ENCODE assay signal across 29 mouse cellular contexts in the genomic region with DNA sequence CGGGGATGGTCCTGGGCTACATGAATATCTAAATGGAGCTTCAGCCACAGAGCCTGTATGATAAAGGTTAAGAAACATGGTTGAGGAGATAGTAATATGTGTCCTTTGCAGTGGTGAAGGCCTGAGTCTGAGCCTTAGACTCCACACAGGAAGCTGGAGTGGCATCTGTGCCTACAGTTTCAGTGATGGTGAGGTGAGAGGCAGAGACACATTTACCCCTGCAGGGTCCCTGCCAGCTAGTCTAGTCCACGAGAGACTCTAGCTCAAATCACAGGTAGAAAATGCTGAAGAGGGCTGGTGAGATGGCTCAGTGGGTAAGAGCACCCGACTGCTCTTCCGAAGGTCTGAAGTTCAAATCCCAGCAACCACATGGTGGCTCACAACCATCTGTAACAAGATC. TPM values are rescaled to one million over a fixed set of nuclear protein-coding genes. Genes with fewer than 3 reads are reported as not detected.
"Had no signal": no experiment of that assay in that cellular context is flagged by ENCODE, and none has a peak within 500 bp of the region (broad histone marks: within the 10 kb centered on the region; RNA-seq: fewer than 3 reads in every experiment).

No protein-coding gene starts in this region.

- H3K4me3 ChIP-seq: embryonic facial prominence, embryonic 10.5 days; embryonic facial prominence, embryonic 12.5 days; embryonic facial prominence, embryonic 13.5 days; embryonic facial prominence, embryonic 15.5 days; erythroblast, embryonic 14.5 days; forebrain, embryonic 10.5 days; forebrain, embryonic 12.5 days; forebrain, embryonic 13.5 days; forebrain, embryonic 15.5 days; gastrocnemius, adult 2 months; heart, adult 2 months had no signal

- DNase-seq: cerebellum, adult 8-10 months; cerebellum, adult 9-10 months; cerebellum, adult 9-11 months; cerebellum, postnatal 10 days; cerebellum, postnatal 14 days; cerebellum, postnatal 25 days; cerebellum, postnatal 36 days; embryo, embryonic 11 days; forebrain, postnatal 0 days; gastrocnemius, adult 2 months; gastrocnemius, postnatal 10 days; gastrocnemius, postnatal 14 days; gastrocnemius, postnatal 25 days; gastrocnemius, postnatal 36 days; heart, adult 18-20 months; heart, adult 2 months had no signal

- H3K4me2 ChIP-seq: embryonic facial prominence, embryonic 12.5 days; embryonic facial prominence, embryonic 13.5 days; embryonic facial prominence, embryonic 15.5 days; forebrain, embryonic 12.5 days; forebrain, embryonic 13.5 days; forebrain, embryonic 15.5 days had no signal

- H3K9me3 ChIP-seq: embryonic facial prominence, embryonic 10.5 days; embryonic facial prominence, embryonic 12.5 days; embryonic facial prominence, embryonic 13.5 days; embryonic facial prominence, embryonic 15.5 days; forebrain, embryonic 10.5 days; forebrain, embryonic 12.5 days; forebrain, embryonic 13.5 days; forebrain, embryonic 15.5 days had no signal

- H3K27ac ChIP-seq: embryonic facial prominence, embryonic 10.5 days; embryonic facial prominence, embryonic 12.5 days; embryonic facial prominence, embryonic 13.5 days; embryonic facial prominence, embryonic 15.5 days; forebrain, embryonic 10.5 days; forebrain, embryonic 12.5 days; forebrain, embryonic 13.5 days; forebrain, embryonic 15.5 days; gastrocnemius, adult 2 months; heart, adult 2 months had no signal

- H3K4me1 ChIP-seq: embryonic facial prominence, embryonic 10.5 days; embryonic facial prominence, embryonic 12.5 days; forebrain, embryonic 10.5 days; forebrain, embryonic 12.5 days had no signal

- H3K27me3 ChIP-seq: embryonic facial prominence, embryonic 12.5 days; embryonic facial prominence, embryonic 13.5 days; embryonic facial prominence, embryonic 15.5 days; forebrain, embryonic 12.5 days; forebrain, embryonic 13.5 days; forebrain, embryonic 15.5 days had no signal

- H3K9ac ChIP-seq: embryonic facial prominence, embryonic 12.5 days; embryonic facial prominence, embryonic 13.5 days; embryonic facial prominence, embryonic 15.5 days; forebrain, embryonic 12.5 days; forebrain, embryonic 13.5 days; forebrain, embryonic 15.5 days; forebrain, postnatal 0 days had no signal

- ATAC-seq: forebrain, embryonic 13.5 days; forebrain, embryonic 14.5 days; forebrain, embryonic 15.5 days; forebrain, embryonic 16.5 days; forebrain, postnatal 0 days had no signal

RNA-seq across cellular contexts. Expression of a gene that starts 14.1 kb away (rescaled TPM):
- total RNA-seq: common myeloid progenitor, adult 5-6 weeks; granulocyte monocyte progenitor cell, adult 5-6 weeks had no signal
- polyA plus RNA-seq: erythroblast, embryonic 14.5 days had no signal
